Mouse (Mus musculus): ENCODE measurements around the gene Dhodh. TPM values are rescaled to one million over a fixed set of nuclear protein-coding genes. Genes with fewer than 3 reads are reported as not detected.
A peak's percentile ranks its signal among the peaks of the same experiment; 100 is the strongest.

Gene Dhodh
- polyA plus RNA-seq, 1 experiment from 2014 or later = 33.4 TPM

DNA sequence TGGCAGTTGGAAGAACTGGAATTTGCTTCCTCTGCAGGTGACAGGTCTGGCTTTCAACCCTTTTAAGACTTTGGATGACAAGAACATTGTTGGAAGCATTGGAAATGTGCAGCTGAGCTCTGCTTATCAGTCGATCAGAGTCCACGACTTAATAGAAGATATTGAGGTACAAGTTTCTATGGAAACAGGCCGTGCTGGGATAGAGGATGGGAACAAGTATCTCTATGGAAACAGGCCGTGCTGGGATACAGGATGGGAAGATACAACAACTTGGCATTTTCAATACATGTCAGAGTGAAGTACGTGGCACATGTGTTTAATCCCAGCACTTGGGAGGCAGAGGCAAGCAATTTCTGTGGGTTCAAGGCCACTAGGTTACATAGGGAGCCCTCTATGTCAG, 24.0 kb upstream of the Dhodh start:
- DNase-seq (ENCODE audit: low spot score) = peak; percentile 5
- 75% methylated on average over 5 of the region's 5 CpGs for WGBS
- H3K36me3 ChIP-seq (ENCODE audit: control insufficient read depth, insufficient read depth, low read length) = no peaks in the 10 kb centered on the region
- H3K4me2 ChIP-seq (ENCODE audit: low read length) = no peak overlapping the region
- H3K9ac ChIP-seq (ENCODE audit: low read length) = no peak overlapping the region
- H3K27me3 ChIP-seq (replicated peaks; ENCODE audit: control insufficient read depth, insufficient read depth, low read length) = no peaks in the 10 kb centered on the region
- no peak overlapping the region for H3K27ac ChIP-seq (ENCODE audit: low read depth, low read length)
- ATAC-seq = no peak
- H3K4me3 ChIP-seq (ENCODE audit: low read depth, low read length) = no peak overlapping the region
- no peaks in the 10 kb centered on the region for H3K9me3 ChIP-seq (replicated peaks; ENCODE audit: control insufficient read depth, low read length)
- H3K4me1 ChIP-seq (ENCODE audit: control insufficient read depth, insufficient read depth, low read length) = no peaks in the 10 kb centered on the region

DNA sequence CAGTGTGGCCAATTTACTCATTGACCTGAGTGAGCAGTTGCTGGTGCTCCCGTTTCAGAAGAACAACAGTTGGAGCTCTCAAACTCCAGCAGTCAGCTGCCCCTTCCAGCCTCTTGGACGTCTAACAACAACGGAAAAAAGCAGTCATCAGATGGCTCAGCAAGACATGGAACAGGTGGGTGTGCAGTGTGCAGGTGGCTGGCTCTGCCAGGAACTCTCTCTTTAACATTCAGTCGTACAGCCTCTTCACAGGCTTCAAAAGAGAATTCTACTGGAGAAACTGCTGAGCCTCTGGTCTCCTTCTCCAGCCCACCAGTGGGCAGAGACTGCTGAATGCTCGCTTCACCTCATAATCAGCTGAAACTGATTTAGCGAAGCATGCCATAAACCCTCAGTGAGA, 20.2 kb upstream of the Dhodh start:
- Histone ChIP-seq H3K4me2 (ENCODE audit: low read length) (no peak overlapping the region), H3K27ac (ENCODE audit: low read depth, low read length) (no peak overlapping the region), H3K9me3 (replicated peaks; ENCODE audit: control insufficient read depth, low read length) (0 out of 2 replicates have a peak, but pooled peaks cover 3% of the 10 kb centered on the region), H3K4me1 (ENCODE audit: control insufficient read depth, insufficient read depth, low read length) (no peaks in the 10 kb centered on the region), H3K36me3 (ENCODE audit: control insufficient read depth, insufficient read depth, low read length) (no peaks in the 10 kb centered on the region), H3K4me3 (ENCODE audit: low read depth, low read length) (no peak overlapping the region), H3K9ac (ENCODE audit: low read length) (no peak overlapping the region), H3K27me3 (replicated peaks; ENCODE audit: control insufficient read depth, insufficient read depth, low read length) (no peaks in the 10 kb centered on the region)
- ATAC-seq = no peak
- no peak for DNase-seq (ENCODE audit: low spot score)
- 67% methylated on average over 6 of the region's 6 CpGs for WGBS

DNA sequence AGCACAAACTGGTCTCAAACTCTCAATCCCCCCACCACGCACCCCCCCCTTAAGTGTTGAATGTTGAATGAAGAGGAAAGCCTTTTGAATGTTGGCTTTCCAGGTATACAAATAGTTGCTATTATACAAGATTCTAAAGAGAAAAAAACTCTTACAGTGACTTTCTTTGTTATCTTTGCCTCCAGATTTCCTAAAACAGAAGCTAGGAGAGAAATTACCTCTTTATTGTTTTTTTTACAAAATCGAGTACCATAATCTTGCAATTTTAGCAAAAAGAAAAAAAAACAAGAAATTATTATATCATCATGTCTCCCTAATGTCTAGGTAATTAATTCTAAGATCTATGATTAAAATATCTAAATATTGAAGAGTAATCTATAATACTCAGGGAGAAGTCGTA, 7.1 kb upstream of the Dhodh start:
- Histone ChIP-seq H3K4me3 (ENCODE audit: low read depth, low read length) (no peak overlapping the region), H3K9me3 (replicated peaks; ENCODE audit: control insufficient read depth, low read length) (no peaks in the 10 kb centered on the region), H3K27ac (ENCODE audit: low read depth, low read length) (no peak overlapping the region), H3K27me3 (replicated peaks; ENCODE audit: control insufficient read depth, insufficient read depth, low read length) (no peaks in the 10 kb centered on the region), H3K4me2 (ENCODE audit: low read length) (no peak overlapping the region), H3K4me1 (ENCODE audit: control insufficient read depth, insufficient read depth, low read length) (no peaks in the 10 kb centered on the region), H3K36me3 (ENCODE audit: control insufficient read depth, insufficient read depth, low read length) (no peaks in the 10 kb centered on the region), H3K9ac (ENCODE audit: low read length) (no peak overlapping the region)
- ATAC-seq = no peak
- 87% methylated on average over 3 of the region's 3 CpGs for WGBS
- DNase-seq (ENCODE audit: low spot score) = no peak

DNA sequence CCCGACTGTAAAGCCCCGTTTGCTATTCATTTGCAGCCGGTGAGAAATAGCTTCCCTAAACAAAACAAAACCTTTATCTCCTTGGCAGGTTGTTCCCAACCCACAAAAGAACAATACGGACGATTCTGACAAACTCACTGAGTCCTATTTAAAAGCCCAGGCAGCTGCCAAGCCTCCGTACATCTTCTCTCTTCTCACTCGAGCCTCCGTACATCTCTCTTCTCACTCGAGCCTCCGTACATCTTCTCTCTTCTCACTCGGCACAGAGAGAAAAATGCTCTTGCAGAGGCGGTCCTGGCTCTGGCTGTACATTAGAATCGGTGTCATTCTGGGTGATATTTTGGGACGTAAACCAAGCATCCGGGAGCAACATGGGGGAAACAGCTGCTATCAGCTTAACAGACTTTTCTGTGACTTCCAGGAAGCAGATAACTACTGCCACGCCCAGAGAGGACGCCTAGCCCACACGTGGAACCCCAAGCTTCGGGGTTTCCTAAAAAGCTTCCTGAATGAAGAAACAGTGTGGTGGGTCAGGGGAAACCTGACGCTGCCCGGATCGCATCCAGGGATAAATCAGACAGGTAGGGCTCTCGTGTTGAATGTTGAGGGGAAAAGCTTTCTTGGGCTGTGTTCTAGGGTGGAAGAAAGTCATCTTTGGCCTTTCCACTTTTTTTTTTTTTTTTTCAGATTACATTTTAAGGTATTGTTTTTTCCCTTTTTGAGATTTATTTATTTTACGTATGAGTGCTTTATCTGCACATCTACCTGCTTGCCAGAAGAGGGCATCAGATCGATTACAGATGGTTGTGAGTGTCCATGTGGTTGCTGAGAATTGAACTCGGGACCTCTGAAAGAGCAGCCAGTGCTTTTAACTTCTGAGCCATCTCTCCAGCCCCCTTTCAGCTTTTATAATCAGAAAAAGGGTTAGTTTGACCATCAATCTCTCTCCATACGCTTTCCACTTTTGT, 6.1 kb upstream of the Dhodh start, which contains the start of gene Pkd1l3:
Pkd1l3 (plus strand) TSS at position 275 of the 968 bp plus-strand sequence.
- Histone ChIP-seq H3K27me3 (replicated peaks; ENCODE audit: control insufficient read depth, insufficient read depth, low read length) (no peaks in the 10 kb centered on the region), H3K9ac (ENCODE audit: low read length) (no peak within 1 kb of the TSS), H3K4me3 (ENCODE audit: low read depth, low read length) (no peak within 1 kb of the TSS), H3K4me2 (ENCODE audit: low read length) (no peak within 1 kb of the TSS), H3K27ac (ENCODE audit: low read depth, low read length) (no peak within 1 kb of the TSS), H3K36me3 (ENCODE audit: control insufficient read depth, insufficient read depth, low read length) (no peaks in the 10 kb centered on the region), H3K4me1 (ENCODE audit: control insufficient read depth, insufficient read depth, low read length) (no peaks in the 10 kb centered on the region), H3K9me3 (replicated peaks; ENCODE audit: control insufficient read depth, low read length) (no peaks in the 10 kb centered on the region)
- DNase-seq (ENCODE audit: low spot score) = no peak
- WGBS = 61% methylated on average over 27 of the region's 27 CpGs
- ATAC-seq = no peak

DNA sequence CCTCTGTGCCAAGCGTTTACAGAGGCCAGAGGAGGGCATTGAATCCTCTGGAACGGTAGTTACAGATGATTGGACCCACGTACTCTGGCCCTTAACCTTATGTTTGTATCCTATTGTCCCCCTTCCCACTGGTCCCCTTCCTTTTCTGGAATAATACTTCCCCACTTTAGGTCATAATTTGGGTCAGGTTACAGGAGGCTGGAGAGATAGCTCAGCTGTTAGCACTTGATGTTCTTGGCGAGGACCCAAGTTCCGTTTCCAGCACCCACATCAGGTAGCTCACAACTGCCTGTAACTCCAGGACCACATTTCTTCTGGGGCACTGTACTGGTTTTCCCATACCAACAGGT, 655 bp upstream of the Dhodh start:
- H3K27me3 ChIP-seq (replicated peaks; ENCODE audit: control insufficient read depth, insufficient read depth, low read length) = no peaks in the 10 kb centered on the region
- peaks cover 6% of the 10 kb centered on the region; the same call in 1 of the 2 replicates for H3K36me3 ChIP-seq (ENCODE audit: control insufficient read depth, insufficient read depth, low read length)
- peak overlapping the region; percentile 92 for H3K27ac ChIP-seq (ENCODE audit: low read depth, low read length)
- H3K4me2 ChIP-seq (ENCODE audit: low read length) = peak overlapping the region; percentile 86
- H3K4me3 ChIP-seq (ENCODE audit: low read depth, low read length) = peak overlapping the region; percentile 55
- ATAC-seq = no peak
- peak; percentile 10 for DNase-seq (ENCODE audit: low spot score)
- peak overlapping the region; percentile 71 for H3K9ac ChIP-seq (ENCODE audit: low read length)
- no peaks in the 10 kb centered on the region for H3K9me3 ChIP-seq (replicated peaks; ENCODE audit: control insufficient read depth, low read length)
- peaks cover 6% of the 10 kb centered on the region; the same call in 1 of the 2 replicates for H3K4me1 ChIP-seq (ENCODE audit: control insufficient read depth, insufficient read depth, low read length)
- 13% methylated on average over 5 of the region's 5 CpGs for WGBS

DNA sequence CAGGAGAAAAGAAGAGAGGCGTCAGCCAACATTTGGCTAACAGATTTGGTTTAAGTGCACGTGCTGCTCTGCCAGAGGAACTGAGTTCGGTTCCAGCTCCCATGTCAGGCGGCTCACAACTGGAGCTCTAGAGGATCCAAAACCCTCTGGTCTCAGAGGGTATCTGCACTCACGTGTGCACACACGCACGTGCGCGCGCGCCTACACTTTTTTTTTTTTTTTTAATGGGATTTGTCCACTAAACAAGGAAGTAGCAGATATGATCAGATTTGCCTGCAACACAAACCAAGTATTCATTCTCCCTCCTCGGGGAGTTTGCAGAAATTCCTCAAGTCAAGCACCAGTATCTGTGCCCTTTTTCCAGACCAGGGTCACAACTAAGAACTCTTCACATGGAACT, 823 bp downstream of the Dhodh start:
- Histone ChIP-seq H3K9me3 (replicated peaks; ENCODE audit: control insufficient read depth, low read length) (no peaks in the 10 kb centered on the region), H3K4me1 (ENCODE audit: control insufficient read depth, insufficient read depth, low read length) (peaks cover 6% of the 10 kb centered on the region; the same call in 1 of the 2 replicates), H3K4me3 (ENCODE audit: low read depth, low read length) (peak overlapping the region; percentile 55), H3K4me2 (ENCODE audit: low read length) (peak overlapping the region; percentile 86), H3K36me3 (ENCODE audit: control insufficient read depth, insufficient read depth, low read length) (peaks cover 20% of the 10 kb centered on the region), H3K27ac (ENCODE audit: low read depth, low read length) (no peak overlapping the region), H3K9ac (ENCODE audit: low read length) (peak overlapping the region; percentile 71), H3K27me3 (replicated peaks; ENCODE audit: control insufficient read depth, insufficient read depth, low read length) (no peaks in the 10 kb centered on the region)
- ATAC-seq (no peak), DNase-seq (ENCODE audit: low spot score) (peak; percentile 21)
- 6% methylated on average over 12 of the region's 12 CpGs for WGBS

DNA sequence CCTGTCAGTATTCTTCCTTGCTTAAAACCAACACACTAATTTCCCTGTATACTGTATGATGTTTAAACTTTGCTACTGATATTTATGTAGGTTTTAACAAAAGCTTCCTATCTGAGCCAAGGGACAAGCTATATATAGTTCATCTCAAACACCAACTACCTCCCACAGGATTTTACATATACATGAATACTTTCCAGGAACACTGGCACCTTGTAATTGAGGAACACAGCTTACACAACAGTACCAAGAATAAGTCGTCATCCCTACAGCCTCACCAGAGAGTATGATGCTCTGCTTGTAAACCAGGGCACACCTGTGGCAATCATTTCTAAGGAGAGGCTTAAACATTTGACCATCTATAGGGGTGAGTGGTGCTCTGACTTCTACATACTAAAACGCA, 1.7 kb downstream of the Dhodh start:
- WGBS = 87% methylated on average over 2 of the region's 2 CpGs

DNA sequence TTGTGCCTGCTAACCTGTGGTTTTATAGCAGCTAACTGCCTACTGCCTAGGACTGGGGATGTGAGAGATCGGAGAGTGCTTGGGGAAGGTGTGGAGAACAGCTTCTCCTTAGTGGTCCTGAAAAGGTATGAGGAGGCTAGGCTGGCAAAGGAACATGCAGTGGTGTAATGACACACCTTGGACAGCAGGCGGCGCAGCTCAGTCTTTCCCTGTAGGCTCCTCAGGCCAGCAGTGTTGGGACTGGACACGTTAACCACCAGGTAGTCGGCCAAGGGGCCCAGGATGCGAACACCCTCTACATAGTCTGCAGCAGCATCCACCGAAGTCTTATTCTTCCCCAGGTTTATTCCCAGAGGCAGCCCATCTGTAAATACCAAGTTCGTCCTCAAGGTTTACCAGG, 12.6 kb downstream of the Dhodh start:
- H3K4me1 ChIP-seq (ENCODE audit: control insufficient read depth, insufficient read depth, low read length) = no peaks in the 10 kb centered on the region
- 50% methylated on average over 8 of the region's 8 CpGs for WGBS
- peak; percentile 34 for DNase-seq (ENCODE audit: low spot score)
- no peak overlapping the region for H3K4me2 ChIP-seq (ENCODE audit: low read length)
- no peak overlapping the region for H3K27ac ChIP-seq (ENCODE audit: low read depth, low read length)
- no peak for ATAC-seq
- peaks cover 44% of the 10 kb centered on the region for H3K36me3 ChIP-seq (ENCODE audit: control insufficient read depth, insufficient read depth, low read length)
- H3K9ac ChIP-seq (ENCODE audit: low read length) = no peak overlapping the region
- H3K27me3 ChIP-seq (replicated peaks; ENCODE audit: control insufficient read depth, insufficient read depth, low read length) = no peaks in the 10 kb centered on the region
- H3K9me3 ChIP-seq (replicated peaks; ENCODE audit: control insufficient read depth, low read length) = no peaks in the 10 kb centered on the region
- H3K4me3 ChIP-seq (ENCODE audit: low read depth, low read length) = no peak overlapping the region

More for the DNA sequence above, 1.7 kb downstream of the Dhodh start:
- Histone ChIP-seq H3K9ac (ENCODE audit: low read length) (no peak overlapping the region), H3K27me3 (replicated peaks; ENCODE audit: control insufficient read depth, insufficient read depth, low read length) (no peaks in the 10 kb centered on the region), H3K36me3 (ENCODE audit: control insufficient read depth, insufficient read depth, low read length) (peaks cover 24% of the 10 kb centered on the region), H3K27ac (ENCODE audit: low read depth, low read length) (no peak overlapping the region), H3K4me2 (ENCODE audit: low read length) (no peak overlapping the region), H3K4me1 (ENCODE audit: control insufficient read depth, insufficient read depth, low read length) (peaks cover 6% of the 10 kb centered on the region; the same call in 1 of the 2 replicates), H3K4me3 (ENCODE audit: low read depth, low read length) (no peak overlapping the region), H3K9me3 (replicated peaks; ENCODE audit: control insufficient read depth, low read length) (no peaks in the 10 kb centered on the region)
- no peak for DNase-seq (ENCODE audit: low spot score)
- no peak for ATAC-seq
